Mouse (Mus musculus): ENCODE measurements around the gene Etnk2. TPM values are rescaled to one million over a fixed set of nuclear protein-coding genes. Genes with fewer than 3 reads are reported as not detected.
"Not testable (repeated sequence)": the region's sequence is repeated elsewhere in the genome, so short reads cannot be mapped to it uniquely, and the experiment has no call there.

Etnk2 gene
- polyA plus RNA-seq, 1 experiment from 2014 or later: 5.6 TPM

DNA sequence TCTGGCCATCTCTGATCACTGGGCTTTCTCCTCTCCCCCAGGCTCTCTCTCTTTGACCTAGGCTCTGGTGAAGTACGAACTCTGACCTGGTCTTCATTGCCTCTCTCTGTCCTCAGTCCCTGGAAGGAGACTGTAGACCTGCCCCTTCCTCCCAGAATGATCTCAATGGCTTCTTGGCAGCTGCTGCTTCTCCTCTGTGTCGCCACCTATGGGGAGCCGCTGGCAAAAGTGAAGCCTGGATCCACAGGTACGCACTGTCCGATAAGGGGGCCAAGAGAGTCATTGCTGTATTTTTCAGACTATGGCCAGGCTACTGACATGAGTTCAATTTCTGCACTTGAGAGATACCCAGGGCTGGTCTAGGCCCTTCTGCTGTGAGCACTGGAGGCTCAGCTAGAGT is 36.3 kb upstream of the Etnk2 start:
- Histone ChIP-seq H3K4me3 (ENCODE audit: low read depth, low read length) (no peak overlapping the region), H3K4me1 (ENCODE audit: control insufficient read depth, insufficient read depth, low read length) (peaks cover 13% of the 10 kb centered on the region), H3K4me2 (replicated peaks; ENCODE audit: low read depth, low read length) (no peak overlapping the region), H3K9me3 (ENCODE audit: control insufficient read depth, low read depth, low read length) (no peaks in the 10 kb centered on the region), H3K36me3 (ENCODE audit: control insufficient read depth, insufficient read depth, low read length) (no peaks in the 10 kb centered on the region), H3K27ac (ENCODE audit: low read length) (no peak overlapping the region), H3K9ac (replicated peaks; ENCODE audit: low read depth, low read length) (no peak overlapping the region), H3K27me3 (ENCODE audit: control insufficient read depth, insufficient read depth, low read length) (peaks cover 6% of the 10 kb centered on the region; the same call in 1 of the 2 replicates)
- 60% methylated on average over 5 of the region's 5 CpGs for WGBS
- ATAC-seq (ENCODE audit: insufficient number of reproducible peaks, insufficient read depth, low FRiP score, low read depth): no peak

GRCm38 (mm10) chr1:133328299-133328795 is 35.0 kb upstream of the Etnk2 start:
- WGBS: 74% methylated on average over 6 of the region's 6 CpGs
- Histone ChIP-seq H3K36me3 (ENCODE audit: control insufficient read depth, insufficient read depth, low read length) (no peaks in the 10 kb centered on the region), H3K27me3 (ENCODE audit: control insufficient read depth, insufficient read depth, low read length) (peaks cover 6% of the 10 kb centered on the region; the same call in 1 of the 2 replicates), H3K9ac (replicated peaks; ENCODE audit: low read depth, low read length) (no peak overlapping the region), H3K4me1 (ENCODE audit: control insufficient read depth, insufficient read depth, low read length) (peaks cover 13% of the 10 kb centered on the region), H3K27ac (ENCODE audit: low read length) (no peak overlapping the region), H3K4me3 (ENCODE audit: low read depth, low read length) (no peak overlapping the region), H3K9me3 (ENCODE audit: control insufficient read depth, low read depth, low read length) (no peaks in the 10 kb centered on the region), H3K4me2 (replicated peaks; ENCODE audit: low read depth, low read length) (no peak overlapping the region)
- no peak for ATAC-seq (ENCODE audit: insufficient number of reproducible peaks, insufficient read depth, low FRiP score, low read depth)

DNA sequence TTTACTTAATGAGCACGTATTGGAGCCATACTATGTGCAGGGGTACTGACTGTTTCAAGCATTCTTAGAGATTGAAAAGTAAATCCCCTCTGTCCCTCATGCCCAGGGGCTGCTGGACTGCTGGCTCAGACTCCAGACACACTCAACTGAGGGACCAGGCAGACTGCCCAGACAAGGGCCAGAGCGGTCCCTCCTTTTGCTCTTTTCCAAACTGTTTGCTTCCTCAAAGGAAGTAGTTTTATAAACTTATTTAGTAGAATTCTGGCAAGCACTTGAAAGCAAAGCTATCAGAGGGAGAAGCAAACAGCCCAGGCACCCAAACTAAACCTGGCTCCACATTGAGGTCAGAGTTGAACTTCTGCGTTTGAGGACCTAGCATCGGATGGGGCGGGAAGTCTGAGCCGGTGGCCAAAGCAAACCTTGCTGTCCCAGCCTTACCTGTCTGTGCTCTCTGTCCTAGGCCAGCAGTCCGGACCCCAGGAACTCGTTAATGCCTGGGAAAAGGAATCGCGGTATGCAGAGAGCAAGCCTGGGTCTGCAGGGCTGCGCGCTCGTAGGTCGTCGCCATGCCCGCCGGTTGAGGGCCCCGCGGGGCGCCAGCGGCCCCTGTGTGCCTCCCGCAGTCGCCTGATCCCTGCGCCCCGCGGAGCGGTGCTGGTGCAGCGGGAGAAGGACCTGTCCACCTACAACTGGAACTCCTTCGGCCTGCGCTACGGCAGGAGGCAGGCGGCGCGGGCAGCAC is 34.3 kb upstream of the Etnk2 start:
- ATAC-seq (ENCODE audit: insufficient number of reproducible peaks, insufficient read depth, low FRiP score, low read depth): 0 out of 2 replicates have a peak, but pooled peaks have one; percentile 18
- WGBS: 9% methylated on average over 34 of the region's 34 CpGs
- Histone ChIP-seq H3K4me1 (ENCODE audit: control insufficient read depth, insufficient read depth, low read length) (peaks cover 13% of the 10 kb centered on the region), H3K9me3 (ENCODE audit: control insufficient read depth, low read depth, low read length) (no peaks in the 10 kb centered on the region), H3K4me2 (replicated peaks; ENCODE audit: low read depth, low read length) (peak overlapping the region; percentile 42), H3K27ac (ENCODE audit: low read length) (no peak overlapping the region), H3K9ac (replicated peaks; ENCODE audit: low read depth, low read length) (peak overlapping the region; percentile 21; the same call in 1 of the 2 replicates), H3K36me3 (ENCODE audit: control insufficient read depth, insufficient read depth, low read length) (no peaks in the 10 kb centered on the region), H3K27me3 (ENCODE audit: control insufficient read depth, insufficient read depth, low read length) (peaks cover 6% of the 10 kb centered on the region; the same call in 1 of the 2 replicates), H3K4me3 (ENCODE audit: low read depth, low read length) (peak overlapping the region; percentile 23)

GRCm38 (mm10) chr1:133329638-133329964 is 33.8 kb upstream of the Etnk2 start:
- peak overlapping the region; percentile 23 for H3K4me3 ChIP-seq (ENCODE audit: low read depth, low read length)
- peaks cover 13% of the 10 kb centered on the region for H3K4me1 ChIP-seq (ENCODE audit: control insufficient read depth, insufficient read depth, low read length)
- ATAC-seq (ENCODE audit: insufficient number of reproducible peaks, insufficient read depth, low FRiP score, low read depth): no peak
- H3K9ac ChIP-seq (replicated peaks; ENCODE audit: low read depth, low read length): peak overlapping the region; percentile 21; the same call in 1 of the 2 replicates
- H3K27ac ChIP-seq (ENCODE audit: low read length): no peak overlapping the region
- H3K4me2 ChIP-seq (replicated peaks; ENCODE audit: low read depth, low read length): peak overlapping the region; percentile 42
- H3K9me3 ChIP-seq (ENCODE audit: control insufficient read depth, low read depth, low read length): no peaks in the 10 kb centered on the region
- WGBS: 31% methylated on average over 7 of the region's 7 CpGs
- no peaks in the 10 kb centered on the region for H3K36me3 ChIP-seq (ENCODE audit: control insufficient read depth, insufficient read depth, low read length)
- peaks cover 6% of the 10 kb centered on the region; the same call in 1 of the 2 replicates for H3K27me3 ChIP-seq (ENCODE audit: control insufficient read depth, insufficient read depth, low read length)

DNA sequence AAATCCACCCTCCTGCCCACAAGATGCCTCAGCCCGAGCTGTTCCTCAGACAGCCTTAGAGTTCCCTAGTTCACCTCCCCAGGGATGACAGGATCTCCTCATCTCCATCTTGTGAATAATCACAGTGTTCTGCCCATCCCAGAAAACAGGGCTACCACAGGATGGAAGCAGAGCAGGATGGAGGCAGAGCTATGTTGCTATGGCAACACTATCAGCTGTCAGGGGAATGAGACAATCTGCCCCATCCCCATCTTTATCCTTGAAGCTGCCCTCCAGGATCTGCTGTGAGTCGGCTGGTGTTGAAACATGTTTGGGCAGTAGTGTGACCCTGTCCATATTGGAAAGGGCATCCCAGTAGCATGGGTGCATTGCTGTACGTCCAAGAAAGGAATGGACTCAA is 32.2 kb upstream of the Etnk2 start:
- Histone ChIP-seq H3K9me3 (ENCODE audit: control insufficient read depth, low read depth, low read length) (no peaks in the 10 kb centered on the region), H3K4me1 (ENCODE audit: control insufficient read depth, insufficient read depth, low read length) (peaks cover 13% of the 10 kb centered on the region), H3K27me3 (ENCODE audit: control insufficient read depth, insufficient read depth, low read length) (peaks cover 6% of the 10 kb centered on the region; the same call in 1 of the 2 replicates), H3K36me3 (ENCODE audit: control insufficient read depth, insufficient read depth, low read length) (no peaks in the 10 kb centered on the region), H3K9ac (replicated peaks; ENCODE audit: low read depth, low read length) (no peak overlapping the region), H3K4me3 (ENCODE audit: low read depth, low read length) (no peak overlapping the region), H3K4me2 (replicated peaks; ENCODE audit: low read depth, low read length) (no peak overlapping the region), H3K27ac (ENCODE audit: low read length) (no peak overlapping the region)
- WGBS: 79% methylated on average over 3 of the region's 3 CpGs
- ATAC-seq (ENCODE audit: insufficient number of reproducible peaks, insufficient read depth, low FRiP score, low read depth): no peak

DNA sequence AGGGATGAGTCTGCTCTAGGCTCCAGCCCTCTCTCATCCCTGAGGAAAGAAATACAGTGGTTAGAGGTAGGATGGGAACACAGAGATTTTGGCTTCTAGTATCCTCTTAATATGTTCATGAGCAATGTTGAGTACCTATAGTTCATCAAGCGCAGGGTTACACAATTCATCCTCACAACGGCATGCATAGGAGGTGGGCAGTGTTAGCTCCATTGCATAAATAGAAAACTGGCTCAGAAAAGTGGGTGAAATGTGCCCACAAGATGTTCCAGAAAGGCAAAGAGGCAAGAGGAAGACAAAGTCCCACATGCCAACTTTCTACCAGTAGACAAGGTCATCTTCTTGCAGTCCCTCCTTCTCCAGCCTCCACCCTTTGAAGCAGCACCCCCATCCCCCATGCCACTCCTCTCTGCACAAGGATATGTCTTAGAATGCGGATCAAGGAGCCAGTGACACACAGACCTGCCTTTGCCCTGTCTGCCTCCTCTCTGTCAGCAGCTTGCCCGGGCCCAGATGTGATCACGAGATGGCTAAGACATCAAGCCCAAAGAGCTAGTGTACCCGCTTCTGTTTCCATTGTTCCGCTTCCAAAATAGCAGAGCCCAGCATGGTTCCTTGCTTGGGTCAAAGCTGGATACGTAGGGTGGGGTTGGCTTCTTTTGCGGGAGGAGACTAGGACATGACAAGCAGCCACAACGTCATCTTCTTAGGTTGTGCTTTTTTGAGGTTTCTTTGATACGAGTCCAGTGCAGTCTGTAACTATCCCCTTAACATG is 30.5 kb upstream of the Etnk2 start:
- Histone ChIP-seq H3K4me2 (replicated peaks; ENCODE audit: low read depth, low read length) (no peak overlapping the region), H3K4me1 (ENCODE audit: control insufficient read depth, insufficient read depth, low read length) (peaks cover 13% of the 10 kb centered on the region), H3K9ac (replicated peaks; ENCODE audit: low read depth, low read length) (no peak overlapping the region), H3K4me3 (ENCODE audit: low read depth, low read length) (no peak overlapping the region), H3K27ac (ENCODE audit: low read length) (no peak overlapping the region), H3K27me3 (ENCODE audit: control insufficient read depth, insufficient read depth, low read length) (peaks cover 6% of the 10 kb centered on the region; the same call in 1 of the 2 replicates), H3K9me3 (ENCODE audit: control insufficient read depth, low read depth, low read length) (no peaks in the 10 kb centered on the region), H3K36me3 (ENCODE audit: control insufficient read depth, insufficient read depth, low read length) (no peaks in the 10 kb centered on the region)
- WGBS: 89% methylated on average over 11 of the region's 11 CpGs
- ATAC-seq (ENCODE audit: insufficient number of reproducible peaks, insufficient read depth, low FRiP score, low read depth): no peak

GRCm38 (mm10) chr1:133333937-133334336 is 29.4 kb upstream of the Etnk2 start:
- Histone ChIP-seq H3K27me3 (ENCODE audit: control insufficient read depth, insufficient read depth, low read length) (peaks cover 6% of the 10 kb centered on the region; the same call in 1 of the 2 replicates), H3K4me2 (replicated peaks; ENCODE audit: low read depth, low read length) (no peak overlapping the region), H3K4me3 (ENCODE audit: low read depth, low read length) (no peak overlapping the region), H3K9me3 (ENCODE audit: control insufficient read depth, low read depth, low read length) (no peaks in the 10 kb centered on the region), H3K4me1 (ENCODE audit: control insufficient read depth, insufficient read depth, low read length) (peaks cover 8% of the 10 kb centered on the region), H3K36me3 (ENCODE audit: control insufficient read depth, insufficient read depth, low read length) (no peaks in the 10 kb centered on the region), H3K27ac (ENCODE audit: low read length) (no peak overlapping the region), H3K9ac (replicated peaks; ENCODE audit: low read depth, low read length) (no peak overlapping the region)
- WGBS: 80% methylated on average over 6 of the region's 6 CpGs
- no peak for ATAC-seq (ENCODE audit: insufficient number of reproducible peaks, insufficient read depth, low FRiP score, low read depth)

GRCm38 (mm10) chr1:133340403-133340802 is 23.0 kb upstream of the Etnk2 start:
- not testable (repeated sequence) for ATAC-seq (ENCODE audit: insufficient number of reproducible peaks, insufficient read depth, low FRiP score, low read depth); H3K4me2 ChIP-seq (replicated peaks; ENCODE audit: low read depth, low read length); H3K9ac ChIP-seq (replicated peaks; ENCODE audit: low read depth, low read length); H3K4me1 ChIP-seq (ENCODE audit: control insufficient read depth, insufficient read depth, low read length); H3K9me3 ChIP-seq (ENCODE audit: control insufficient read depth, low read depth, low read length); H3K36me3 ChIP-seq (ENCODE audit: control insufficient read depth, insufficient read depth, low read length); H3K4me3 ChIP-seq (ENCODE audit: low read depth, low read length); H3K27ac ChIP-seq (ENCODE audit: low read length); H3K27me3 ChIP-seq (ENCODE audit: control insufficient read depth, insufficient read depth, low read length)
- 71% methylated on average over 1 of the region's 1 CpGs for WGBS
